Mouse (Mus musculus): ENCODE measurements around the gene Mrm2. TPM values are rescaled to one million over a fixed set of nuclear protein-coding genes. Genes with fewer than 3 reads are reported as not detected.

The Mrm2 gene
- total RNA-seq, 2 experiments from 2014 or later, result 9.6 to 10.2 TPM

- intact Hi-C loops (cut with DNase I), result no loop called here
- DNase-seq (ENCODE audit: extremely low spot score in 1 of 2, low spot score in 2 of 2), result no peak
Measured at GRCm38 (mm10) chr5:140289161-140289560, 42.5 kb downstream of the Mrm2 start.

- peak in 1 of 2 experiments; percentile 20 for DNase-seq (ENCODE audit: extremely low spot score in 1 of 2, low spot score in 2 of 2)
- intact Hi-C loops (cut with DNase I), result no loop called here
Measured at GRCm38 (mm10) chr5:140288287-140288686, 43.4 kb downstream of the Mrm2 start.

- intact Hi-C loops (cut with DNase I), result no loop called here
- no peak for DNase-seq (ENCODE audit: extremely low spot score in 1 of 2, low spot score in 2 of 2)
Measured at GRCm38 (mm10) chr5:140284761-140285160, 46.9 kb downstream of the Mrm2 start.

- intact Hi-C loops (cut with DNase I), result no loop called here
- no peak for DNase-seq (ENCODE audit: extremely low spot score in 1 of 2, low spot score in 2 of 2)
Measured at GRCm38 (mm10) chr5:140284011-140284410, 47.7 kb downstream of the Mrm2 start.

- intact Hi-C loops (cut with DNase I), result no loop called here
- no peak for DNase-seq (ENCODE audit: extremely low spot score in 1 of 2, low spot score in 2 of 2)
Measured at GRCm38 (mm10) chr5:140282900-140283299, 48.8 kb downstream of the Mrm2 start.

- intact Hi-C loops (cut with DNase I), result no loop called here
Measured at GRCm38 (mm10) chr5:140282376-140282775, 49.3 kb downstream of the Mrm2 start.

GRCm38 (mm10) chr5:140280205-140280604, 51.5 kb downstream of the Mrm2 start:
- intact Hi-C loops (cut with DNase I), result no loop called here
- DNase-seq (ENCODE audit: extremely low spot score in 1 of 2, low spot score in 2 of 2), result no peak

More at GRCm38 (mm10) chr5:140282376-140282775, 49.3 kb downstream of the Mrm2 start:
- no peak for DNase-seq (ENCODE audit: extremely low spot score in 1 of 2, low spot score in 2 of 2)

Other genes with a start within 250 kb of the Mrm2 start
- 10 to 100 TPM; 23.8 to 24.4 TPM for gene Mad1l1, start 10.3 kb downstream of the Mrm2 start, total RNA-seq (2021)
- 1 to 10 TPM; 7.2 to 7.9 TPM for gene Nudt1, start 10.2 kb downstream of the Mrm2 start, total RNA-seq (2021)
- 10 to 100 TPM; 22.3 to 24.5 TPM for gene Snx8, start 57.4 kb upstream of the Mrm2 start, total RNA-seq (2021)
- gene Eif3b, start 87.4 kb upstream of the Mrm2 start, total RNA-seq (2021), result 100 to 1,000 TPM; 120 TPM
- gene Gm4869, start 113.7 kb upstream of the Mrm2 start, total RNA-seq (2021), result not detected
- gene Chst12, start 173.7 kb upstream of the Mrm2 start, total RNA-seq (2021), result 10 to 100 TPM; 20.2 to 21.5 TPM
- not detected for gene Grifin, start 233.2 kb upstream of the Mrm2 start, total RNA-seq (2021)